Mouse (Mus musculus) G1E (cell line): ENCODE measurements around the gene Gm26992.

ENCODE experiments used
- CTCF ChIP-seq: IDR thresholded peaks from 2 replicates; pipeline ENCODE4 v1.5.1; 2012; ENCODE audit warnings: low read depth, low read length, inconsistent platforms, mixed read lengths
- TAL1 ChIP-seq: conservative IDR thresholded peaks from 2 replicates; pipeline ENCODE4 v1.6.1; 2012; ENCODE audit warnings: low read depth, low read length, inconsistent platforms, mixed read lengths

GRCm38 (mm10) chrX:103443755-103444154 is 21.9 kb downstream of the Gm26992 start:
- 0 out of 2 replicates have a peak, but pooled peaks have one; percentile 20 for TF ChIP-seq CTCF
- TF ChIP-seq TAL1, result no peak
